Mouse (Mus musculus): Measurements from ENCODE around the gene Zfp607b. TPM values are rescaled to one million over a fixed set of nuclear protein-coding genes. Genes with fewer than 3 reads are reported as not detected.

The Zfp607b gene
- polyA plus RNA-seq, 1 experiment = 8.0 TPM

GRCm38 (mm10) chr7:27696711-27697110 lies 7.6 kb downstream of the Zfp607b start:
- Histone ChIP-seq H3K27ac (ENCODE audit: insufficient read depth, low read length) (no peak overlapping the region), H3K4me3 (ENCODE audit: insufficient read depth, low read length) (no peak overlapping the region), H3K4me1 (ENCODE audit: control insufficient read depth, insufficient read depth, low read length) (no peaks in the 10 kb centered on the region)
- TF ChIP-seq POLR2A (IDR thresholded peaks at IDR 0.05; ENCODE audit: extremely low read depth, insufficient read depth, low read length) (no peak), CTCF (IDR thresholded peaks at IDR 0.05; ENCODE audit: extremely low read depth, insufficient read depth, low read length) (no peak)

GRCm38 (mm10) chr7:27710402-27710801 lies 21.3 kb downstream of the Zfp607b start:
- no peak overlapping the region for H3K4me3 ChIP-seq (ENCODE audit: insufficient read depth, low read length)

GRCm38 (mm10) chr7:27721951-27722350 lies 32.8 kb downstream of the Zfp607b start:
- TF ChIP-seq POLR2A (IDR thresholded peaks at IDR 0.05; ENCODE audit: extremely low read depth, insufficient read depth, low read length) = no peak
- TF ChIP-seq CTCF (IDR thresholded peaks at IDR 0.05; ENCODE audit: extremely low read depth, insufficient read depth, low read length) = no peak
- Histone ChIP-seq H3K4me1 (ENCODE audit: control insufficient read depth, insufficient read depth, low read length) (no peaks in the 10 kb centered on the region), H3K4me3 (ENCODE audit: insufficient read depth, low read length) (no peak overlapping the region)

More at GRCm38 (mm10) chr7:27710402-27710801, 21.3 kb downstream of the Zfp607b start:
- Histone ChIP-seq H3K27ac (ENCODE audit: insufficient read depth, low read length) (no peak overlapping the region), H3K4me1 (ENCODE audit: control insufficient read depth, insufficient read depth, low read length) (no peaks in the 10 kb centered on the region)
- TF ChIP-seq CTCF (IDR thresholded peaks at IDR 0.05; ENCODE audit: extremely low read depth, insufficient read depth, low read length) (0 out of 2 replicates have a peak, but pooled peaks have one; percentile 8), POLR2A (IDR thresholded peaks at IDR 0.05; ENCODE audit: extremely low read depth, insufficient read depth, low read length) (no peak)

GRCm38 (mm10) chr7:27725566-27726538 lies 36.7 kb downstream of the Zfp607b start:
- TF ChIP-seq POLR2A (IDR thresholded peaks at IDR 0.05; ENCODE audit: extremely low read depth, insufficient read depth, low read length) = no peak
- TF ChIP-seq CTCF (IDR thresholded peaks at IDR 0.05; ENCODE audit: extremely low read depth, insufficient read depth, low read length) = peak; percentile 42
- H3K27ac ChIP-seq (ENCODE audit: insufficient read depth, low read length) = no peak overlapping the region
- H3K4me1 ChIP-seq (ENCODE audit: control insufficient read depth, insufficient read depth, low read length) = no peaks in the 10 kb centered on the region
- no peak overlapping the region for H3K4me3 ChIP-seq (ENCODE audit: insufficient read depth, low read length)

More at GRCm38 (mm10) chr7:27721951-27722350, 32.8 kb downstream of the Zfp607b start:
- no peak overlapping the region for H3K27ac ChIP-seq (ENCODE audit: insufficient read depth, low read length)

GRCm38 (mm10) chr7:27727471-27727870 lies 38.3 kb downstream of the Zfp607b start:
- no peak overlapping the region for H3K27ac ChIP-seq (ENCODE audit: insufficient read depth, low read length)
- H3K4me3 ChIP-seq (ENCODE audit: insufficient read depth, low read length) = no peak overlapping the region
- H3K4me1 ChIP-seq (ENCODE audit: control insufficient read depth, insufficient read depth, low read length) = peaks cover 1% of the 10 kb centered on the region; the same call in 1 of the 2 replicates
- TF ChIP-seq CTCF (IDR thresholded peaks at IDR 0.05; ENCODE audit: extremely low read depth, insufficient read depth, low read length) (no peak), POLR2A (IDR thresholded peaks at IDR 0.05; ENCODE audit: extremely low read depth, insufficient read depth, low read length) (no peak)

GRCm38 (mm10) chr7:27731281-27731883 lies 42.2 kb downstream of the Zfp607b start, which contains the start of gene Zfp60:
Zfp60 (plus strand) TSS chr7:27731389.
- H3K4me1 ChIP-seq (ENCODE audit: control insufficient read depth, insufficient read depth, low read length) = peaks cover 9% of the 10 kb centered on the region; the same call in 1 of the 2 replicates
- peak; percentile 87 for TF ChIP-seq POLR2A (IDR thresholded peaks at IDR 0.05; ENCODE audit: extremely low read depth, insufficient read depth, low read length)
- TF ChIP-seq CTCF (IDR thresholded peaks at IDR 0.05; ENCODE audit: extremely low read depth, insufficient read depth, low read length) = no peak; the same call in 1 of the 2 replicates
- peak within 1 kb of the TSS; percentile 30 for H3K27ac ChIP-seq (ENCODE audit: insufficient read depth, low read length)
- H3K4me3 ChIP-seq (ENCODE audit: insufficient read depth, low read length) = peak within 1 kb of the TSS; percentile 62

- Histone ChIP-seq H3K4me1 (ENCODE audit: control insufficient read depth, insufficient read depth, low read length) (peaks cover 9% of the 10 kb centered on the region; the same call in 1 of the 2 replicates), H3K4me3 (ENCODE audit: insufficient read depth, low read length) (peak overlapping the region; percentile 62), H3K27ac (ENCODE audit: insufficient read depth, low read length) (peak overlapping the region; percentile 30)
- TF ChIP-seq CTCF (IDR thresholded peaks at IDR 0.05; ENCODE audit: extremely low read depth, insufficient read depth, low read length) (no peak), POLR2A (IDR thresholded peaks at IDR 0.05; ENCODE audit: extremely low read depth, insufficient read depth, low read length) (no peak)
These were observed 42.8 kb downstream of the Zfp607b start for GRCm38 (mm10) chr7:27731946-27732345.

- TF ChIP-seq CTCF (IDR thresholded peaks at IDR 0.05; ENCODE audit: extremely low read depth, insufficient read depth, low read length) (no peak), POLR2A (IDR thresholded peaks at IDR 0.05; ENCODE audit: extremely low read depth, insufficient read depth, low read length) (no peak)
These were observed 43.4 kb downstream of the Zfp607b start for GRCm38 (mm10) chr7:27732508-27732907.

GRCm38 (mm10) chr7:27735457-27735856 lies 46.3 kb downstream of the Zfp607b start:
- H3K27ac ChIP-seq (ENCODE audit: insufficient read depth, low read length) = no peak overlapping the region
- H3K4me3 ChIP-seq (ENCODE audit: insufficient read depth, low read length) = no peak overlapping the region
- TF ChIP-seq CTCF (IDR thresholded peaks at IDR 0.05; ENCODE audit: extremely low read depth, insufficient read depth, low read length) = no peak
- TF ChIP-seq POLR2A (IDR thresholded peaks at IDR 0.05; ENCODE audit: extremely low read depth, insufficient read depth, low read length) = no peak
- H3K4me1 ChIP-seq (ENCODE audit: control insufficient read depth, insufficient read depth, low read length) = peaks cover 9% of the 10 kb centered on the region; the same call in 1 of the 2 replicates

More at GRCm38 (mm10) chr7:27732508-27732907, 43.4 kb downstream of the Zfp607b start:
- H3K27ac ChIP-seq (ENCODE audit: insufficient read depth, low read length) = 0 out of 2 replicates have a peak overlapping the region, but pooled peaks have one; percentile 48
- peaks cover 9% of the 10 kb centered on the region; the same call in 1 of the 2 replicates for H3K4me1 ChIP-seq (ENCODE audit: control insufficient read depth, insufficient read depth, low read length)
- H3K4me3 ChIP-seq (ENCODE audit: insufficient read depth, low read length) = peak overlapping the region; percentile 62

Other genes starting within 250 kb of the Zfp607b start
- gene Sptbn4, start 241.7 kb upstream of the Zfp607b start, polyA plus RNA-seq (2012; rRNA removed) = 149 and 162 TPM in 2 replicates
- 15.8 and 16.6 TPM in 2 replicates for gene Blvrb, start 241.4 kb upstream of the Zfp607b start, polyA plus RNA-seq (2012; rRNA removed)
- gene Sertad3, start 215.6 kb upstream of the Zfp607b start, polyA plus RNA-seq (2012; rRNA removed) = 3.3 and 3.8 TPM in 2 replicates
- 15.7 and 19.3 TPM in 2 replicates for gene Sertad1, start 202.4 kb upstream of the Zfp607b start, polyA plus RNA-seq (2012; rRNA removed)
- 0.29 and 0.47 TPM in 2 replicates for gene Prx, start 190.0 kb upstream of the Zfp607b start, polyA plus RNA-seq (2012; rRNA removed)
- gene Hipk4, start 166.1 kb upstream of the Zfp607b start, polyA plus RNA-seq (2012; rRNA removed) = 0.21 and 0.25 TPM in 2 replicates
- 1,185 and 1,204 TPM in 2 replicates for gene Pld3, start 136.1 kb upstream of the Zfp607b start, polyA plus RNA-seq (2012; rRNA removed)
- gene 2310022A10Rik, start 136.1 kb upstream of the Zfp607b start, polyA plus RNA-seq (2012; rRNA removed) = 32.7 and 33.8 TPM in 2 replicates
- 144 and 161 TPM in 2 replicates for gene Akt2, start 97.8 kb upstream of the Zfp607b start, polyA plus RNA-seq (2012; rRNA removed)
- gene Ttc9b, start 35.4 kb upstream of the Zfp607b start, polyA plus RNA-seq (2012; rRNA removed) = 188 and 192 TPM in 2 replicates
- gene Map3k10, start 14.7 kb upstream of the Zfp607b start, polyA plus RNA-seq (2012; rRNA removed) = 181 and 189 TPM in 2 replicates
- gene Zfp60, start 42.0 kb downstream of the Zfp607b start, polyA plus RNA-seq (2012; rRNA removed) = 15.9 and 17.3 TPM in 2 replicates
- 3.9 and 4.0 TPM in 2 replicates for gene Zfp626, start 117.9 kb downstream of the Zfp607b start, polyA plus RNA-seq (2012; rRNA removed)
- 3.4 and 3.9 TPM in 2 replicates for gene Zfp59, start 149.3 kb downstream of the Zfp607b start, polyA plus RNA-seq (2012; rRNA removed)
- gene Zfp607a, start 168.2 kb downstream of the Zfp607b start, polyA plus RNA-seq (2012; rRNA removed) = 0.71 and 1.0 TPM in 2 replicates
- gene Zfp974, start 240.1 kb downstream of the Zfp607b start, polyA plus RNA-seq (2012; rRNA removed) = 5.6 and 6.0 TPM in 2 replicates

Data from cortical plate, adult 2 months (tissue).